Mouse (Mus musculus) forelimb bud, embryonic 11.5 days (tissue): Measurements from ENCODE around the gene Fxyd7.

Source experiments
- DNase-seq: peaks from one replicate; pipeline ENCODE4 v3.0.0-alpha.2; 2012; ENCODE audit warnings: low read depth, low spot score

Gene Fxyd7

DNA sequence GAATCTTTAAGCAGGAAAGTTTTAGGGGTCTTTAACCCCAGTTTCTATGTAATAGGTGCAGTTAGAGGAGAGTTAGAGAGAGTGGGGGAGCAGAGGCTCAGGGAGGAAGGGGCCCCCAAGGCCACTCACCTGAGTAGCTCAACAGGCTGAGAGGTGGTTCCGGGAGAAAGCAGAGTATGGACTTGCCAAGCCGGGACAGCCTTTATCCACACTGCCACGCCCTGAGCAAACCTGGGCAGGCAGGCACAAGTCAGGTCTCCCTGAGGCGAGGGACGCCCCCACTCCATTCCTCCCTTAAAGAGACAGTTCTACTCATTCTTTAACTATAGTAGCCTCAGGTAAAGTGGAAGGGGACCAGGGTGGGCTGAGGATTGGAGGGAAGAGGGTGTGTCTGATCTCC, 25.2 kb upstream of the Fxyd7 start, which contains the start of gene Fxyd3:
Gene Fxyd3, minus strand, starts transcription at position 213 of the 400 bp plus-strand sequence.
- DNase-seq, result no peak

DNA sequence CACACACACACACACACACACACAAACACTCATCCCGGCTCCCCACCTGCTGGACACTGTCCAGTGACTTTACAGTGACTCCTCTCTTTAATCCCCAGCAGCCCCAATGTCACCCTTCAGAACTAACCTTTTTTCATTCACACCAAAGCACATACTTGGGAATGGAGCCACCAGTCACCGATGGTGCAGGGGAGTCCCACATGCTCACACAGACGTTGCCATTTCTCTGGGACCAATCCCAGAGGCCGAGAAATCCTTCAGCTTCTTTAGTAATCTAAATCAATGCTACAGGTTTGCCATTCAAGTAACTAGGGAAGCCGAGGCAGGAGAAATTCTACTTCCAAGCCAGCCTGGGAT, 23.4 kb upstream of the Fxyd7 start:
- DNase-seq, result no peak

DNA sequence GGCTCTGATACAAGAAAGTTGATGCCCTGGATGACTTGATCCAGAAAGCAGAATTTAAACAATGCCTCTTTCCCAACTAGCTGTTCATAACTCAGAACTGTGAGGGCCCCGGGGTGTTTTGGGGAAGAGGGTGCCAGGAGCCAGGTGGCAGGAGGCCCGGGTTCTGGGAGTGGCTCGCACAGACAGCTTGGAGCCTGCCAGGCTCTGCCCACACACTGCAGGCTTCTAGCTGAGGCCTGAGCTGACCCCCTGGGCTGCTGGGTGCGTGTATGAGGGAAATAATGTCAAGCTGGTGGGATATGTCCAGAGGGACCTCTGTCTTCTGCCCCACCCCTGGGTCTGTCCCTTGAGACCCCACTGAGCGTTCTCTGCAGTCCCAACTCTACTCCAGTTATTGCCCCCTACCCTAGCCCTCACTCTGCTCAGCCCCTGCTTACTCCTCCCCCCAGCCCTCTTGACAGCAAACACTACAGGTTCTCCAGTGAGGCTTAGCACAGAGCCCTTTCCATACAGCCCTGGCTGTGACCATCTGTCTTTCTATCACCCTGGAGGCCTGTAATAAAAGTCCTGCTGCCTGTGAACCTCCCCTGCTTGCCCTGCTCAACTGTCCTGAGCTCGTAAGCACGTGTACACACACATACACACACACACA, 22.9 kb upstream of the Fxyd7 start:
- DNase-seq, result no peak

DNA sequence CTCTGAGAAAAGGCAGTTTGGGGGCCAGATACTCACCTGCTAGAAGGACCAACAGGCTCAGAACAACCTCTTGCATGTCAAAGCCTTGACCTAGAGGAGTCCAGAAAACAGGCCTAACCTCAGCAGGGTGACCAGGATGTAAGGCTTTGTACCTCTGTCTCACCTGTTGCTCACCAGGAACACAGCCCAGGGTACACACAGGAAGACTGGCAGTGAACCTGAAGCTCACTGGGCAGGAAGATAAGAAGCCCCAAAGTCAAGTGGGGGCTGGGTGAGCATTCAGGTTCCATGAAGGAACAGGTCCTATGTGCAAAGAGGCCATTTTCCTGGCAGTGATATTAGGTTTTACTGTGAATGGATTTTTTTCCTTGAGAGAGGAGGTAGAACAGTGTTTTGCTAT, 22.3 kb upstream of the Fxyd7 start:
- no peak for DNase-seq

DNA sequence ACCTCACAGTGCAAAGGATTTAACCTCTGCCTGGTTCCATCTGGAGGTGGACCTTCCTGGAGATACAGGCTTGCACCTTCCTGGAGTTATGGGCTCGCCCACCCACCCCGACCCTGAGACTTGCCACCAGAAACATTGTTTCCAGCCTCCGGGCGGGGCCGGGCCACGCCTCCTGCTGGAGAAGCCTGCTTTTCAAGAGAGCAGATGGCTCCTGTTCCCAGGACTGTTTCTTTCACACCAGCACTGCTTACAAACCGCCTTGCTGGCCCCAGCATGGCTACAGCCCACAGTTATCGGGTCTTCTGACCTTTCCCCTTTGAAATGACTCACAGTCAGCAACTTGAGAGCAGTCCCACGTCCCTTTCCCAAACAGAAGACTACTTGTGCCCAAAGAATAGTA, 21.1 kb upstream of the Fxyd7 start:
- DNase-seq, result no peak

DNA sequence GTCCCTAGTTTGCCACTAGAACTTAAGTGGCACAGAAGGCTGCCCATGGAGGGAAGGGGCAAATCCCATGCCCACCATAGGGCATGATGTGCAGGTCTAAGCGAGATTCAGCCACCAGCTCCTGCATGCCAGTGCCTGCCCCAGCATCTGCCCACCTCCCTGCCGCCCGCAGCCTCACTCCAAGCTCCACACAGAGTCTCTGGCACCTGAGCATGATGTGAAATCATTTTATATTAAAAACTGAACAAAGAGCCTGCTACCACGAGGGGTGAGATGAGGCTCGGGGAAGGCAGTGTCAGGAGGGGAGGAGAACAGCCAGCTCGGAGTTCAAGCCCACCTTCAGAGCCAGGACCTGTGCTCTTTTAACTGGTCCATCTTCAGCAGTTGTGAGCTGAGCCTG, 19.1 kb upstream of the Fxyd7 start:
- DNase-seq, result no peak

DNA sequence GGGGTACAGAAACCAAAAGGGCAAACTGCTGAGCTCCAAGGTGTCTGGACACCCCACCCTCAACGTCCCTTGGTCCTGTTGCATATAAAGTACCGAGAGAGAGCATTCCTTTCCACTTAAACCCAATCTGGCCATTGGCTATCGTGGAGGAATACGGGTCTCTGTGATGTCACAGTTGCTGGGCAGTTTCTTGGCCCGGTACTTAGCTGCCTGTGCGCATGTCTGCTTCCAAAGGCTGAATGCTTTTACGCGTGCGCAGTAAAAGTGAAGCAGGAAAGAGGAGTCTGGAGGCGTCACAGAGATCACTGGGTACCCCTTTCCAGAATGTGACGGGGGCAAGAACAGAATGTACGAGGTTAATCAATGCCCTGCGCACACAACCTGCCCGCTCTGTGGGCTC, 18.2 kb upstream of the Fxyd7 start:
- DNase-seq, result no peak

DNA sequence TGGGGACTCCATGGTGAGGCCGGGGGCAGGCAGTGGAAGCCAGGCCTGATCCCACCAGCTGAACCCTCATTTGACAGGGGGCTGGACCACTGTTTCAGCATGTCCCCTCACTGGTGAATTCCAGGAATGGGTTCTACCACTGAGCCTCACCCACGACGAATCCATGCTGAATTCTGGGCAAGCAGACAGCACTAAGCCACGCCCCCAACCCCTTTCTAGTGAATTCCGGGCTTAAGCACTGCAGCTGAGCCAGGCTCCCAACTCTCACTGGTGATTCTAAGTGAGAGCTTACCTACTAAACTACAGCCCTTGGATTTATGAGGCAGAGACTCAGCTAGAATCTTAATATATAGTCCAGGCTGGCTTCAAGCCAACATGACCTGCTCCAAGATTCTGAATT, 16.6 kb upstream of the Fxyd7 start:
- DNase-seq, result no peak

DNA sequence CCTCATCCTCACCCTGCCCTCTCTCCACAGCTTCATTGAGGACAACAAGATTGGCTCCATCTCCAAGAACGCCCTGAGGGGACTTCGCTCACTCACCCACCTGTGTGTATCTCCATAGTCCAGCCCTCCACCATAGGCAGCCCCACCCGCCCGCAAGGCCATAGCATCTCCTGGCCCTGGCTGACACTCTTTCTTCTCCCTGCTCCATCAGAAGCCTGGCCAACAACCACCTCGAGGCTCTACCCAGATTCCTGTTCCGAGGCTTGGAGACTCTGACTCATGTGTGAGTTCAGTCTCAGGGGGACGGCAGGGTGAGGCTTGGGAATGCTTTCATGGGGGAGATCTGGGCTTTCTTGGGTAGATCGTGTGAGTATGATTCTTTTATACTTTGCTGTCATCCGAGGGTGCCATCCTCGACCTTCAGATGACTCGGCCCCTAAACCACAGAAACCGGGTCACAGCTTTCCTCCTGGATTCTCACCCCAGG, 11.8 kb upstream of the Fxyd7 start:
- DNase-seq, result no peak

DNA sequence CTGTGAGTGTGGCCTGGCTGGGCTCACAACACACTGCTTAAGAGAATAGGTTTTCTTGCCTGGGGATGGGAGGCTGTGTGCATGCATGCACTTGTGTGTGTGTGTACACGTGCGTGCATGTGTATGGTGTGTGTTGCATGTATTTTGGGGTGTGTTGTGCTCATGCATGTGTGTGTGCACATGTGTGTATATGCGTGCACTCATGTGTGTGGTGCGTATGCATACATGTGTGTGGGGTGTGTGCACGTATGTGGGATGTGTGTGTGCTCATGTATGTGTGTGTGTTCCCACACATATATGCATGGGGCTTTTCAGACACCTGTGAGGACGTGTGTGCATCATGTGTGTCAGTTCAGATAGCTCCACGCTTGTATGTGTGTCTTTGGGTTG, 9.3 kb upstream of the Fxyd7 start:
- DNase-seq, result no peak

DNA sequence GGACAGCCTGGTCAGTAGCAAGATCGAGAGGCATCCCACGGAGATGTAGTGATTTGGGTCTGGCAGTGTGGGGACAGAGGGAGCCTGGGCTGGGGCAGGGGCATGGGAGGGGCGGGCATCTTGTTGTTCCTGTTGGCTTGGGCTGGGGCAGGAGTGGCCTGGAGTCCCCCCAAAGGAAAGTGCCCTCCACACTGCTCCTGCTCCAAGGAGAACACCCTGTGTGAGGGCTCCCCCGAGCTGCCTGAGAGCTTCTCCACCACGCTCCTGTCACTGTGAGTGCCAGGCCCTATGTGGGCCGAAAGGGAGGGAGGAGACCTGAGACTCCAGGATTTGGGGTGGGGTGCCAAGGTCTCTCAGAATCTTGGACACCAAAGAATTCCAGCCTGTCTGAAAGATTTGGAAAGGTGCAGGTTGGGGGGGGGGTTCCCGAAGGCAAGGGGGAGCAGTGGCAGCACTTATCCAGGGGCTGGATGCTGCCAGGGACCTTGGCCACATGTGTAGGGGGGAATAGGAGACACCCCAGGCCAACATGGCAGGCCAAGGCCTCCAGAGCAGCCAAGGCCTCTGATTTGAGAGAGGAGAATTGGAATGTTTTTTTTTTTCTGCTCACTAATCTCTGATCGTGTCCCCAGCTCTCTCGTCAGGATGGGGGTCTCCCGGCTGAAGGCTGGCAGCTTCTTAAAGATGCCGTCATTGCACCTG, 8.8 kb upstream of the Fxyd7 start:
- no peak for DNase-seq

DNA sequence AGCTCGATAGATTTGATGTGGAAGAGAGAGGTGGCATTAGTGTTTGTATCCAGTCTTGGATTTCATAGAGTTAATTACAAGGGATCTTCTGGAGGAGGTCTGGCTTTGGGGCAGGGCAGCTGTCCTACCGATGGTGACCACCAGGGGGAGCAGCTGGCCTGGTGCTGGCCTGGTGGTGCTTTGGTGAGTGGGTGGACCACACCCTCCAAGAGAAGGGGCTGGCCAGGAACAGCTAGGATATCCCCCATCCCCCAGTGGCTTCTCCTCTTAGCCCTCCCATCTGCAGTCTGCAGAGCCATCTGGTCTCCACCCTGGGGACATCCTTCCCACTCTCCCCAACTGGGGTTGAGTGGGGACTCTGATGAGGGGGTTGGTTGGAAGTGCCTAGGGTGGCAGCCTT, 7.8 kb upstream of the Fxyd7 start, which contains the start of gene Lgi4:
Gene Lgi4, plus strand, starts transcription at position 235 of the 400 bp plus-strand sequence.
- peak; percentile 73 for DNase-seq

DNA sequence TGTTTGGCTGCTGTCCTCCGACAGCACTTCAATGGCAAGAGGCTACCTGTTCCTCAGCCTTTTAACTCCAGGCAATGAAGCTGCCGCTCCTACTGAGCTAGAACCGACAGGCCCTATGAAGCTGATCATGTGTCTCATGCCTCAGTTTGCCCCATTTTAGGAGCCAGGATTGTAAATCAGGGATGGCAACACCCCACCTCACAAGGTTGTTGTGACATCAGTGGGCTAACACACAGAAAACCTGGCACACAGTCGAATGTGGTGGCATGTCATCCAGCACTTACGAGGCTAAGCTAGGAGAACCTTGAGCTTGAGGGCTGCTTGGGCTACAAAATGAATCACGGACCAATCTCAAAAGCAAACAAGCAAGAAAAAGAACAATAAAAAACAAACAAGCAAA, 6.9 kb upstream of the Fxyd7 start:
- DNase-seq, result no peak

DNA sequence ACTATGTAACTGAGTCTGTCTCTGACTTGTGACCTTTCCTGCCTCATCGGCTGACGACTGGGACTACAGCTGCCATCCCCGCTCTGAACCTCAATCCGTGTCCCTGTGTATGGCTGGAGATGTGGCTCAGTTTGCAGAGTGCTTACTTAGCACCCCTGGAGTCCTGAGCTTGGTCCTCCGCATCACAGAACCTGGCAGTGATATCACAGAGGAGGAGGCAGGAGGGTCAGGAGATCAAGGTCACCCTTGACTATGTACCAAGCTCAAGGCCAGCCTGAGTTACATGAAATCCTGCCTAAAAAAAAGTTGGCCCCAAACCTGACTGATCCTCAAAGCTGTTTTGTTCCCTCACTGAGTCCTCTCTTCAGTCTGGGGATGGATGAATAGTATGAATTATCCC, 6.5 kb upstream of the Fxyd7 start:
- no peak for DNase-seq

DNA sequence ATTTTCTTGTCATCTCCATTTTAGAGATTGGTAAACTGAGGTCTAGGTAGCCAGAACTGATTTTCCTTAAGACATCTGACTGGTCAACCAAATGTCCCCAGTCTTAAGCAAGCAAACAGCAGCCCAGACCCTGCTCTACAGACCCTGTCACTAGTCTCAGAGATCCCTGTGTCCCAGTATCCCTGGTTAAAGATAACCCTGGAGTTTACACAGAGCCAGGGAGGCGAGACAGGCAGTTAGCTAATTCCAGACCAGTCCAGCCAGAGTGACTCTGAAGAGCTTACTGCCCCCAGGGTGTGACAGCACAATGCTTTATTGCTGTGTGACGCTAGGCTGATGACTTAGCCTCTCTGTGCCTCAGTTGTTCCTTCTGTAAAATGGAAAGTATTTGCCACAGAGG, 5.8 kb upstream of the Fxyd7 start, which contains the start of gene Fxyd1:
Gene Fxyd1, minus strand, starts transcription at position 129 of the 400 bp plus-strand sequence.
- DNase-seq, result no peak

DNA sequence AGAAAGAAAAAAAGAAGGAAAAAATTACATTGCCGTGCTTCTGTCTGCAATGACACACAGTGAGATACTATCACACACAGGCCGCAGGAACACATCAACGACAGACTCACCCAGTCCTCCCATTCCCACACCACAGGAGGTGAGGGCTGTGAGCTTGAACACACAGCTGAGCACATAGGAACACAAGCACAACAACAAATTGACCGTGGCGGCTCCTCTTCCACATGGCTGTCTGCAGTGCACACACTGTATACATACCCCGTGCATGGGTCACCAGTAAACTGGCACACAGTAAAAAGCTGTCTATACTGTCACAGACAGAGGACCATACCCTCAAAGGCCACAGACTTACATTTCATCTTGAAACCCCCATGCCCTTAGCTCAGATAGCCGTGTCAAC, 5.2 kb upstream of the Fxyd7 start:
- no peak for DNase-seq

DNA sequence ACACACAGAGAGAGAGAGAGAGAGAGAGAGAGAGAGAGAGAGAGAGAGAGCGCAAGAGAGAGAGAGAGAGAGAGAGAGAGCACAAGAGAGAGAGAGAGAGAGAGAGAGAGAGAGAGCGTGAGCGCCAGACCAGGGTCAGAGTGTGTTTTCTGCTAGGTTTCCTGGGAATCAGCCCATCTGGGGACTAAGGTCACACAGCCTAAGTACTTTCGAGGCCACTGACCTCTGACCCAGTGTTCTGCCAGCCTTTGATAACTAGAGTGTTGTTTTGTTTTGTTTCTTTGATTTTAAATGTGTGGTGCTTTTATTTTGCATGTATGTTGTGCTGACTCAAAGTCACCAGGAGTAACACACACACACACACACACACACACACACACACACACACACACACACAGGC, 4.6 kb upstream of the Fxyd7 start:
- no peak for DNase-seq

DNA sequence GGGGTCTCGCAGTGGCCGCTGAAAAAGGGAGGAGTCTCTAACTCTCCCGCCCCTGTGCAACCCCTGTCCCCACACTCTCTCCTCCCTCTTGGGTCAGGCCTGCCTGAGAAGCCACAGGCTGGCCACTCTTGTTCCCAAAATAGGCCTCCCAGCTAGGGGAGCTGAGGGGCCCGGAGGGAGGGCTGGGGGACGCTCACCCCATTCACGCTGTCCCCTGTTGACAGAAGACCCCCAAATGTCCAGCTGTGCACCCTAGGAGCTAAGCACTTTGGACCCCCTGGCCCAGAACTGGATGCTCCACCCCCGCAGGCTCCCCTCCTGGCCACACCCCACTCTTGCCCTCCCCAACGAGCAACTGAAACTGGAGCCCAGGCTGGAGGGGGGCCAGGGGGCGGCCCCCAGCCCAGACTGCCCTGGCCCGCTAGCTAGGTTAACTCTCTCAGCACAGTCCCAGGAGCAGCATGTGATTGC, 4.1 kb upstream of the Fxyd7 start:
- peak; percentile 34 for DNase-seq

DNA sequence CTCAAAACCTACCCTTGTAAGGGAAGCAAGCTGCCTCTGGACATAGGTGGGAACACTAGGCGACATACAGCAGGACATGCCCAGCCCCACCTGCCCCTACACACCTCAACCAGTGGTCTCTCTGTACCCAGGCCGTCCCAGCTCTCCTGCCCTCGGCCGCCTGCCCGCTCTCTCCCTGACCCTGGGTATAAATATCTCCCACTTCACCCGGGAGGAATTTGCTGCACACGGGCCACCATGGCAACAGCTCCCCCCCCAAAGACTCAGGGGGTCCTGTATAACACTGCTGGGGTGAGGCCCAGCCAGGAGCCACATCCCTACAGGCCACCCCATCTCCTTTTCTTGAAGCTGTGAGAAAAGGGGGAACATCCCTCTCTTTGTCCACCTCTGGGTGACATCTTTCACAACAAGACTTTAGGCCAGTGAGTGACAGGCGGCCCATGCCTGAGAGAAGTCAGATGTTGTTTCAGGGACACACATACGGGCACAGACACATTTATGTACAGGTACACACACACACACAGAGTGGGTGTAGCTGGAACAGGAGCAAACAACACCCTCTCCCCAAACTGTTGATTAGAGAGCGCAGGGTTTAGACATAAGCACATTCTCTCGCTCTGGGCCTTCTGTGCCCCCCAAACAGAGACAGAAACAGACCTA, 3.5 kb upstream of the Fxyd7 start:
- DNase-seq, result no peak

DNA sequence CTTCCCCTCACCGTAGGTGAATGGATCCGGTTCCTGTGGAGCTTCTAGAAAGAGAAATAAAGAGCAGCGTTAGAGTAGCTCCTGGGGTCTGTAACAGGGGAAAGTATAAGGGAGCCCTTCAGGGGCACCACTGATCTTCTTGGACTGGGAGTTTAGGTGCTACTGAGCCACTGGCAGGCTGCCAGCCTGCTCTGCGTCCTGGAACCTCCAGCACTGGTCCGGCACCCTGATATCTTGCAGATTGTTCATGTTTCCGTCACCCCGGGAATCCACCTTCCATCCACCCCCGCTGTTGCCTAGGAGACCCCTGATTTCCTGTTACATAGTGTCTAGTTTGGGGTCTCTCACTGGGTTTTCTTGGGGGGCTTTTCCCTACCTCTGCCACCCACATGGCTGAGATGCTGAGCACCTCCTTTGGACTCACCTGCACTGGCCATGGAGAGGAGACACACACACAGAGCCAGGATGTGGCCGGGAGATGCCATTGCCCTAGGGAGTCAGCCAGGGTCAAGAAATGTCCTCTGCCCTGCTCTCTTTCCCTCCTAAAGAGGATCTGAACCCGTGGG, 2.7 kb upstream of the Fxyd7 start:
- no peak for DNase-seq

DNA sequence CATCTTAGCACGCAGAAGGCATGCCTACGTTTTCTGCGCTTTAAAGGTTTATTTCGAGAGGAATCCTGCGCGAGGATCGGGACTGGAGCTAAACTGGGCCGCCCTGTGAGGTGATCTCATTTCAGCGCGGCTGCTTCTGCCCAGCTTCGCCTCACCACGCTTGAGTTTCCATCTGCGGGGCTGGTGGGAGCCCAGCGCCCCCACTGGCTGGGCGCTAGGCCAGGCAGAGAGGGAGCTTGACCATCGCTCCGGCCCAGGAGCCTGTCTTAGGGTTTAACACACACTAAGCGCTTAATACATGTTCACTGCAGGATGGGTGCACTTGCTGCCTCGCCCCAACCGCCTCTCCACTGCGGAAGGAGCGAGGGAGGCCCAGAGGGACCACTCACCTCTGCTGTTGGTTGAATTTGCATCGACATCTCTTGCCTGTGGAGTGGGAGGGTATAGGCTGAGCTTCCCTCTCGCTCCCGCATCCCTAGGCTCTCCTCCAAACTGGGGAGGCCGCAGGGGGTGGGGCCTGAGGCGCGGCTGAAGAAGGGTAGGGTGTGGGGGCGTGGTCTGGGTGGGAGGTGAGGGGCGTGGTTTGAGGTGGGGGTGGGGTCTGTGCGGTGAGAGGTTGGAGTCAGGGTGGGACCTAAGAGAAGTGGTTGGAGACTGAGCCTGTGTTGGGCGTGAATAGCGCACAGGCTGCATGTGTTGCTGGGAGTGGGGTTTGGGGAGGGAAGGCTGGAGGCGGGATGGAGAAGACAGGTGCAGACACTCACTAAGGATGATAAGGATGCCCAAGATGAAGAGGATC, 1.6 kb upstream of the Fxyd7 start:
- no peak for DNase-seq

DNA sequence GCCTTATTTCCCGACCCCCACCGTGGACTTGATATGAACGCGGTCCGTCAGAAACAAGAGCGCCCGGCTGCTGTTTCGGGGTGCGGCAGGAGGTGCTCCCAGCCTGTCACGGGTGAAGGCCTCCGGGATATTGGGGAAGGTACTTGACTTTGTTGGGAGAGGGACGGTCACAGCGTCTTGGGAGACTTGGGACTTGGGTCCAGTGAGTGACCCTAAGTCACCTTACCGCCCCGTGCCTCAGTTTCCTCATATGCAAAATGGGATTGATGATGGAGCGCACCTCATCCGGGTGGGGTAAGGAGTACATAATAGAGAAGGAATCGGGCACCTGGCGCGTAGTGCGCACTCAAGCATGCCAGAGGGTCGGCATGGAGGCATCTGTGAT, 976 bp upstream of the Fxyd7 start:
- DNase-seq, result no peak
